Mouse (Mus musculus): Measurements from ENCODE around the gene Copa. TPM values are rescaled to one million over a fixed set of nuclear protein-coding genes. Genes with fewer than 3 reads are reported as not detected.

Gene Copa
- polyA plus RNA-seq, 1 experiment from 2014 or later, result 55.4 TPM

DNA sequence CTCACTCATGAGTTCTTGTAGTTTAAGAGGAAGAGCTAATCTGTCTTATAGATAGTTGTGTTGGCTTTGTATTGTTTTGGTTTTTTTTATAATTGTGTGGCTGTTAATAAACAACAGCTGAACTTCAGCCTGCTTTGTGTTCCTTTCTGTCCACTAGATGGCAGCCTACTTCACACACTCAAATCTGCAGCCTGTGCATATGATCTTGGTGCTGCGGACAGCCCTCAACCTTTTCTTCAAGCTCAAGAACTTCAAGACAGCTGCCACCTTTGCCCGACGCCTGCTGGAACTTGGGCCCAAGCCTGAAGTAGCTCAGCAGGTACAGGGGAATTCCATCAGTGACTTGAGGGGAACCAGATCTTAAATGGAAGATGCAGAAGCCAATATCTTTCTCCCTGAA, 37.4 kb downstream of the Copa start:
- Histone ChIP-seq H3K27ac (ENCODE audit: low read depth) (no peak overlapping the region), H3K9ac (replicated peaks) (no peak overlapping the region), H3K4me2 (ENCODE audit: low read depth, low read length) (no peak overlapping the region), H3K9me3 (ENCODE audit: low read length) (no peaks in the 10 kb centered on the region), H3K27me3 (ENCODE audit: insufficient read depth, low read length) (no peaks in the 10 kb centered on the region), H3K4me3 (ENCODE audit: low read depth, low read length) (no peak overlapping the region), H3K4me1 (ENCODE audit: insufficient read depth) (no peaks in the 10 kb centered on the region), H3K36me3 (replicated peaks; ENCODE audit: insufficient read depth, low read length) (peaks cover 82% of the 10 kb centered on the region)
- no peak for TF ChIP-seq EP300 (IDR thresholded peaks at IDR 0.05; ENCODE audit: low read depth)
- TF ChIP-seq CTCF (IDR thresholded peaks at IDR 0.05; ENCODE audit: low read depth), result peak; percentile 81
- WGBS (ENCODE audit: insufficient replicate concordance), result 48% methylated on average over 3 of the region's 3 CpGs
- DNase-seq, result no peak
- 0 out of 2 replicates have a peak, but pooled peaks have one; percentile 40 for ATAC-seq

DNA sequence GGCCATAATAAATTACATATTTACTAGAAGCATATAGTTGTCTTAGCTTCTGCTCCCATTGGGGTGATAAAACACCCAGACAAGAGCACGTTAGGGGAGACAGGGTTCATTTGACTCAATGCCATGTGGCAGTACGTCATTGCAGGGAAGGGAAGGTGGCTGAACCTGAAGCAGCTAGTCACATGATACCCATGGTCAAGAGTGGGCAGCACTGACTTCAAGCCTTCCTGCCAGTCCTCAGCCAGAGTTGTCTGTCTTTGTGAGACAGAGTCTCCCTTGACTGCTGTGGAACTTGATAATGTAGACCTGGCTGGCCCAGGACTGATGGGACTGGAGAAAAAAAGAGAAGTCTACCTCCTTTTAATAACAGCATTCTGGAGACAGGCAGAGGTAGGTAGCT, 40.3 kb downstream of the Copa start:
- Histone ChIP-seq H3K27ac (ENCODE audit: low read depth) (no peak overlapping the region), H3K9ac (replicated peaks) (no peak overlapping the region), H3K4me2 (ENCODE audit: low read depth, low read length) (no peak overlapping the region), H3K4me1 (ENCODE audit: insufficient read depth) (peaks cover 4% of the 10 kb centered on the region), H3K9me3 (ENCODE audit: low read length) (no peaks in the 10 kb centered on the region), H3K36me3 (replicated peaks; ENCODE audit: insufficient read depth, low read length) (peaks cover 53% of the 10 kb centered on the region), H3K4me3 (ENCODE audit: low read depth, low read length) (no peak overlapping the region), H3K27me3 (ENCODE audit: insufficient read depth, low read length) (no peaks in the 10 kb centered on the region)
- DNase-seq (no peak), ATAC-seq (no peak)
- no peak for TF ChIP-seq EP300 (IDR thresholded peaks at IDR 0.05; ENCODE audit: low read depth)
- TF ChIP-seq CTCF (IDR thresholded peaks at IDR 0.05; ENCODE audit: low read depth), result no peak
- WGBS (ENCODE audit: insufficient replicate concordance), result 71% methylated on average over 2 of the region's 2 CpGs

DNA sequence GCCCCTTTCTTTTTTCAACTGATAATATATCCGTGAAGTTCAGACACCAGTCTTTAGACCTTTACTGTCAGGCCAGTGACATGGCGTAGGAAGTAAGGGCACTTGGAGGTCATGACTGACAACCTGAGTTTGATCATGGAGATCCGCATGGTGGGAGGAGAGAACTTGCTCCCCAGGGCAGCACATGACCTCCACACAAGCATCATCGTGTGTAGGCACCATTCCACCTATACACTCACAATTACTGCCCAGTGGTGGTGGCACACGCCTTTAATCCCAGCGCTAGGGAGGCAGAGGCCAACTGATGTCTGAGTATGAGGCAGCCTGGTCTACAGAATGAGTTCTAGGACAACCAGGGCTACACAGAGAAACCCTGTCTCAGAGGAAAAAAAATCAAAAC, 42.2 kb downstream of the Copa start:
- H3K27me3 ChIP-seq (ENCODE audit: insufficient read depth, low read length), result no peaks in the 10 kb centered on the region
- H3K9me3 ChIP-seq (ENCODE audit: low read length), result no peaks in the 10 kb centered on the region
- DNase-seq (no peak), ATAC-seq (no peak)
- H3K27ac ChIP-seq (ENCODE audit: low read depth), result no peak overlapping the region
- H3K4me1 ChIP-seq (ENCODE audit: insufficient read depth), result peaks cover 8% of the 10 kb centered on the region
- H3K4me2 ChIP-seq (ENCODE audit: low read depth, low read length), result no peak overlapping the region
- 67% methylated on average over 6 of the region's 6 CpGs for WGBS (ENCODE audit: insufficient replicate concordance)
- no peak for TF ChIP-seq EP300 (IDR thresholded peaks at IDR 0.05; ENCODE audit: low read depth)
- H3K9ac ChIP-seq (replicated peaks), result no peak overlapping the region
- no peak overlapping the region for H3K4me3 ChIP-seq (ENCODE audit: low read depth, low read length)
- peaks cover 48% of the 10 kb centered on the region for H3K36me3 ChIP-seq (replicated peaks; ENCODE audit: insufficient read depth, low read length)

DNA sequence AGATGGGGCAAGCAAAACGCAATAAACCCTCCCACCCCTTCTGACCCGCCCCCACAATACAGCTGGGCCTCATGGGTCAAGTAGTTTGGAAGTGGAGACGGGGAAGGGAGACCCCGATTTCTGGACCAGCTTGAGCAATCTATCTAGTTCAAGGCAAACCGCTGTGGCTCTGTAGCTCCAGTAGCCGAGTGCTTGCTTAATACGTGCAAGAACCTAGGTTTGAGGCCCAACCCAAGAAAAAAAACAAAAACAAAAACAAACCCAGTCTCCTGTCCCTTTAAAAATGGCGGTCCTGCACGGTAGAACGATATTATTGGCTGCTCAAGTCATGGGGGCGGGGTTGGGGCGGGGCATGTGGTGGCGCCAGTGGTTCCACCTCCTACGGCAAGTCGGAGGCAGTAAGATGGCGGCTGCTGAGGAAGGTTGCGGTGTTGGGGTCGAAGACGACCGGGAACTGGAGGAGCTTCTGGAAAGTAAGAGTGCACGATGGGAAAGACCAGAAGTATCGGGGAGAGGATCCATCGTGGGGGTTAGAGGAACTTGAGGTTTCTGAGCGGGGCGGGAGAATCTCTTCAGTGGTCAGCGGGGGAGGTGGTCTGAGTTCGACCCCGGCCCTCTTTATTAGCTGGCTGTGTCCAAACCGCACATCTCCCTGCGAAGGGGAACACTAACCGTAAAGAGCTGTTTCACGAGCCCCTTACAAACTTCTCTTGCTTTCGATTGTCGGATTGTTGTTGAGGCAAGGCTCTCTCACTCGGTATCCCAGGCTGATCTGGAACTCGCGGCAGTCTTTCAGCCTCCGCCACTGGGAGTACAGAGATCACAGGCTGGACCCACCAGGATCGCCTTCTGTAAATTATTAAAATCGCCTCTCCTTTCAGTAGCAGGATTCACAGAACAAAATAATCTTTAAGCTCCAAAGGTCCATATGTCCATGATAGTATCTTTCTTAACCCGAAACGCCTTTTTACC, 44.3 kb downstream of the Copa start, which contains the start of gene Pex19:
Gene Pex19, plus strand, starts transcription at position 380 of the 972 bp plus-strand sequence.
- no peaks in the 10 kb centered on the region for H3K27me3 ChIP-seq (ENCODE audit: insufficient read depth, low read length)
- WGBS (ENCODE audit: insufficient replicate concordance), result under 1% methylated on average over 42 of the region's 42 CpGs
- peaks cover 44% of the 10 kb centered on the region for H3K36me3 ChIP-seq (replicated peaks; ENCODE audit: insufficient read depth, low read length)
- H3K9ac ChIP-seq (replicated peaks), result peak within 1 kb of the TSS; percentile 90
- TF ChIP-seq EP300 (IDR thresholded peaks at IDR 0.05; ENCODE audit: low read depth) (peak; percentile 35; the same call in 1 of the 2 replicates), CTCF (IDR thresholded peaks at IDR 0.05; ENCODE audit: low read depth) (no peak)
- no peaks in the 10 kb centered on the region for H3K9me3 ChIP-seq (ENCODE audit: low read length)
- ATAC-seq, result peak; percentile 95
- H3K4me1 ChIP-seq (ENCODE audit: insufficient read depth), result peaks cover 8% of the 10 kb centered on the region
- peak; percentile 95 for DNase-seq
- peak within 1 kb of the TSS; percentile 80 for H3K4me3 ChIP-seq (ENCODE audit: low read depth, low read length)
- H3K4me2 ChIP-seq (ENCODE audit: low read depth, low read length), result peak within 1 kb of the TSS; percentile 89
- peak within 1 kb of the TSS; percentile 92 for H3K27ac ChIP-seq (ENCODE audit: low read depth)

DNA sequence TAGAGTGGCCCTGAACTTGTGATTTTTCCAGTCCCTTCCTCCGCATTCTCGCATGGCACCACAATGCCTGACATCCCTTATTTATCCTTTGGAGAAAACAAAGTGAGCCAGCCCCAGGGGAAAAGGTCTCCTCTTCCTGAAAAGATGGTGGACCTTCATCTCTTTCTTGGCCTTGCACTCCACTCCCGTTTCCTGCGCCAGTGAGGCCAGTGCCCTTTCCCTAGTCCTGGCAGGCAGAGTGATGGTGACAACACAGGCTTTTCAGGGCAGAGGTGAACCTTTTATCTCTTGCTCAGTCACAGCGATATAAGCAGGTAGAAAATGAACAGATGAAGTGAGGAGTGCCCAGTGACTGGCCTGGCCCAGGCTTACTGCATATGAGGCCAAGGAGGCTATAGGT, 45.2 kb downstream of the Copa start:
- ATAC-seq (peak; percentile 69), DNase-seq (peak; percentile 65)
- Histone ChIP-seq H3K27ac (ENCODE audit: low read depth) (peak overlapping the region; percentile 92), H3K4me1 (ENCODE audit: insufficient read depth) (peaks cover 8% of the 10 kb centered on the region), H3K9me3 (ENCODE audit: low read length) (no peaks in the 10 kb centered on the region), H3K27me3 (ENCODE audit: insufficient read depth, low read length) (no peaks in the 10 kb centered on the region), H3K4me3 (ENCODE audit: low read depth, low read length) (peak overlapping the region; percentile 80), H3K9ac (replicated peaks) (peak overlapping the region; percentile 90), H3K4me2 (ENCODE audit: low read depth, low read length) (peak overlapping the region; percentile 89), H3K36me3 (replicated peaks; ENCODE audit: insufficient read depth, low read length) (peaks cover 43% of the 10 kb centered on the region)
- WGBS (ENCODE audit: insufficient replicate concordance), result 34% methylated on average over 5 of the region's 5 CpGs
- TF ChIP-seq EP300 (IDR thresholded peaks at IDR 0.05; ENCODE audit: low read depth) (0 out of 2 replicates have a peak, but pooled peaks have one; percentile 3), CTCF (IDR thresholded peaks at IDR 0.05; ENCODE audit: low read depth) (no peak)

DNA sequence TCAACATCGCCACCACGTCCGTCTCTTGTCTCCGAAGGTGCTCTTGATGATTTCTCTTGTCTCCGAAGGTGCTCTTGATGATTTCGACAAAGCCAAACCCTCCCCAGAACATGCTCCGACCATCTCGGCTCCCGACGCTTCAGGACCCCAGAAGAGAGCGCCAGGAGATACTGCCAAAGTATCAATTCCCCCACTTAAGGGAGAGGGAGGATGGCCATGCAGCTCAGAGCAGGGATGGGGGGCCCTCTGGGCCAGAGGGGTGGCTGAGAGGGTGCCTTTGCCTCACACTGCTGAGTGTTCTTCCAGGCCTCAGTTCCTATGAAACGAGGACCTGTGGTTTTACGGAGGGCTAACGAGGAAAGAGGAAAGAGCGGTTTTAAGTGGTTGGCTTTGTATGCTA, 46.2 kb downstream of the Copa start:
- DNase-seq, result no peak
- Histone ChIP-seq H3K4me2 (ENCODE audit: low read depth, low read length) (no peak overlapping the region), H3K9ac (replicated peaks) (no peak overlapping the region), H3K36me3 (replicated peaks; ENCODE audit: insufficient read depth, low read length) (peaks cover 45% of the 10 kb centered on the region), H3K27me3 (ENCODE audit: insufficient read depth, low read length) (no peaks in the 10 kb centered on the region), H3K4me3 (ENCODE audit: low read depth, low read length) (no peak overlapping the region), H3K9me3 (ENCODE audit: low read length) (no peaks in the 10 kb centered on the region), H3K4me1 (ENCODE audit: insufficient read depth) (peaks cover 8% of the 10 kb centered on the region), H3K27ac (ENCODE audit: low read depth) (0 out of 2 replicates have a peak overlapping the region, but pooled peaks have one; percentile 92)
- WGBS (ENCODE audit: insufficient replicate concordance), result 90% methylated on average over 15 of the region's 15 CpGs
- TF ChIP-seq EP300 (IDR thresholded peaks at IDR 0.05; ENCODE audit: low read depth), result no peak
- no peak for TF ChIP-seq CTCF (IDR thresholded peaks at IDR 0.05; ENCODE audit: low read depth)
- ATAC-seq, result no peak

Data from liver, postnatal 0 days (tissue).